Mouse (Mus musculus) heart, embryonic 13.5 days (tissue): ENCODE results near the gene Rpl3. TPM values are rescaled to one million over a fixed set of nuclear protein-coding genes. Genes with fewer than 3 reads are reported as not detected.

Source experiments
- ATAC-seq: fragments of 200-750 bp; cut with Nextera tagmentation; 2 replicates; pipeline ENCODE4 v1.8.0; 2017; ENCODE audit warnings: moderate TSS enrichment; ENCODE audit not compliant: insufficient number of reproducible peaks, low FRiP score, low TSS enrichment; ENCODE audit errors: extremely low read depth
- H3K27ac ChIP-seq: fragments of 300-500 bp; sonication (generic); replicated peaks from 2 replicates; pipeline ENCODE4 v1.5.1; 2015; ENCODE audit warnings: moderate library complexity, mild to moderate bottlenecking, inconsistent platforms
- H3K27me3 ChIP-seq: fragments of 300-500 bp; sonication (generic); replicated peaks from 2 replicates; pipeline ENCODE4 v1.6.1; 2015; ENCODE audit warnings: mild to moderate bottlenecking, inconsistent platforms
- H3K36me3 ChIP-seq: fragments of 300-500 bp; sonication (generic); 2 replicates; pipeline ENCODE4 v1.6.1; 2015; ENCODE audit warnings: mild to moderate bottlenecking, inconsistent platforms
- H3K4me1 ChIP-seq: fragments of 300-500 bp; sonication (generic); 2 replicates; pipeline ENCODE4 v1.6.1; 2015; ENCODE audit warnings: inconsistent platforms
- H3K4me2 ChIP-seq: fragments of 300-500 bp; sonication (generic); 2 replicates; pipeline ENCODE4 v1.6.1; 2015; ENCODE audit warnings: inconsistent platforms, mild to moderate bottlenecking, moderate library complexity
- H3K4me3 ChIP-seq: fragments of 300-500 bp; sonication (generic); 2 replicates; pipeline ENCODE4 v1.5.1; 2015; ENCODE audit warnings: moderate library complexity, mild to moderate bottlenecking, inconsistent platforms
- H3K9ac ChIP-seq: fragments of 300-500 bp; sonication (generic); 2 replicates; pipeline ENCODE4 v1.6.1; 2015; ENCODE audit warnings: inconsistent platforms, mild to moderate bottlenecking, moderate library complexity
- H3K9me3 ChIP-seq: fragments of 300-500 bp; sonication (generic); 2 replicates; pipeline ENCODE4 v1.6.1; 2016; ENCODE audit warnings: inconsistent platforms
- WGBS: fragments of 180-500 bp; shearing (Covaris S2); methylation state at CpG from one replicate; pipeline ENCODE4 v1.1.7; 2015; ENCODE audit warnings: mixed read lengths; 5-methylcytosine and 5-hydroxymethylcytosine counted together
- polyA plus RNA-seq: library from polyadenylated mRNA; unstranded; fragments of >200 nt; fragmentation: Nextera tagmentation; extraction: Ambion mirVana; gene quantifications from 2 replicates; pipeline ENCODE4 v1.2.1, GENCODE M21; 2015

Rpl3 gene
- polyA plus RNA-seq, 1 experiment from 2014 or later = 603 TPM

DNA sequence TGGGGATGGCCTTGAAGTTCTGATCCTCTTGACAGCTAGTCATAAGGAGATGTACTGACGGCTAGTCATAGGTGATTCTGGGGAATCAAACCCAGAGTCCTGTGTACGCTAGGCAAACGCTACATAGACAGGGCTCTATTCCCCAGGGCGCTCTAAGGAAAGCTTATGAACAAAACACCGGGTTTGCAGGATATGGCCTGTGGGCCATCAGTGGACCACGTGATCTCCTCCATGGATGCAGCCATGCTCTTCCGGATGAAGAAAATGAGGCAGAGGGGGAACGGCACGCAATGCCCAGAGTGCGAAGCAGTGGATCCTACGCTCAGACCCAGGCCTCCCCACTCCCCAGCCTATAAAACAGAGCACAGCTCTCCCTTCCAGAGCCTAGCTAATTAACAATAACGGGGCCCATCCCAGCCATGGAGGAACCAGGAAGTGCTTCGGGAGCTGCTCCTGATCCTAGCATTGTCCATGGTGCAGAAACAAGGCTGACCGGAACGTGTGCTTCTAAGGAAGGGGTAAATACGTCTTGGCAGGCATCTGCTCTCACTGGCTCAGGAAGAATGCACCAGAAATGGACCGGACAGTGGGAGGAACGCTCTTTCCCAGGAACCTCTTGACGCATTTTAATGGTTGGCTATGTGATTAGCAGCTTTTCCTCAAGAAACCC lies 40.4 kb downstream of the Rpl3 start:
- Histone ChIP-seq H3K4me2 (no peak overlapping the region), H3K27me3 (no peaks in the 10 kb centered on the region), H3K4me3 (no peak overlapping the region), H3K36me3 (no peaks in the 10 kb centered on the region), H3K9ac (no peak overlapping the region), H3K4me1 (peaks cover 42% of the 10 kb centered on the region), H3K27ac (peak overlapping the region; percentile 58), H3K9me3 (no peaks in the 10 kb centered on the region)
- 73% methylated on average over 19 of the region's 19 CpGs for WGBS
- no peak for ATAC-seq

DNA sequence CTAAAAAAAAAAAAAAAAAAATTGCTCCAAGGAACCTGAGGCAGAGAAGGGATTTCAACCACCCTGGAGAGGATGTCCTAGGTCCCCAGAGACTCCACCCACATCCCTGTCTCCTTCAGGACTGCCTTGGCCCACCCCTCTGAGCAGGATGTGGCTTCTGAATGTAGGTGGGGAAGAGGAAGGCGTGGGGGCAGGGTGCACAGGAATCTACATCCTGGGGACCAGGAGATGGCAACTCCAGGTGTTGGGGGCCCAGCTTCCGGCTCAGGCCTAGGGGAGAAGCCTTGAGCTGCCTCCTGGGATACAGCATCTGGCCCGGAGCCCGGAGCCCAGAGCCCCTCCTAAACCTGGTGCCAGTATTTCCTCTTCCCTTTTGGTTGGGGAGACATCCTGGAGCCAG lies 41.6 kb downstream of the Rpl3 start:
- Histone ChIP-seq H3K4me1 (peaks cover 42% of the 10 kb centered on the region), H3K9ac (no peak overlapping the region), H3K36me3 (no peaks in the 10 kb centered on the region), H3K27ac (peak overlapping the region; percentile 56; the same call in 1 of the 2 replicates), H3K4me2 (no peak overlapping the region), H3K27me3 (no peaks in the 10 kb centered on the region), H3K9me3 (peaks cover 8% of the 10 kb centered on the region), H3K4me3 (no peak overlapping the region)
- 62% methylated on average over 4 of the region's 4 CpGs for WGBS
- no peak for ATAC-seq

DNA sequence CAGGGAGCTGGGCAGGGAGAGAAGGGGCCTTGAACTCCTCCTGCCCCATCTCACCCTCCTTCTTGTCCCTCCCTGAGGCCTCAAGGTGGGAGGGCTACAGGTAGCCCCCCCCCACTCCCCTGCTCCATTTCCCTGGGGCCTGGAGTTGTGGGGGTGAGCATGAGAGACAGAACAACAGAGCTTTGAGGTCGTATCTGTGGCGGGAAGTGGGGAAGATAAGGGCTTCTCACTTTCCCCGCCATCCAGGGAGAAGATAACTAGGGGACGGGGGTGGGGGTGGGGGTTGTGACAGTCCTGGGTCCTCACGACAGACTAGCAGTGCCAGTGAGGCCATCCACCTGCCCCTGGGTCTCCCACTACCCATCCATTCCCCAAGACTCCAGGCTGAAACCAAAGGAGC lies 43.7 kb downstream of the Rpl3 start:
- WGBS = 1% methylated on average over 5 of the region's 5 CpGs
- 0 out of 2 replicates have a peak, but pooled peaks cover 5% of the 10 kb centered on the region for H3K27me3 ChIP-seq
- H3K27ac ChIP-seq = no peak overlapping the region
- H3K4me1 ChIP-seq = peaks cover 28% of the 10 kb centered on the region
- no peak for ATAC-seq
- no peaks in the 10 kb centered on the region for H3K36me3 ChIP-seq
- H3K4me3 ChIP-seq = no peak overlapping the region
- peaks cover 8% of the 10 kb centered on the region for H3K9me3 ChIP-seq
- peak overlapping the region; percentile 37; the same call in 1 of the 2 replicates for H3K9ac ChIP-seq
- peak overlapping the region; percentile 9; the same call in 1 of the 2 replicates for H3K4me2 ChIP-seq

DNA sequence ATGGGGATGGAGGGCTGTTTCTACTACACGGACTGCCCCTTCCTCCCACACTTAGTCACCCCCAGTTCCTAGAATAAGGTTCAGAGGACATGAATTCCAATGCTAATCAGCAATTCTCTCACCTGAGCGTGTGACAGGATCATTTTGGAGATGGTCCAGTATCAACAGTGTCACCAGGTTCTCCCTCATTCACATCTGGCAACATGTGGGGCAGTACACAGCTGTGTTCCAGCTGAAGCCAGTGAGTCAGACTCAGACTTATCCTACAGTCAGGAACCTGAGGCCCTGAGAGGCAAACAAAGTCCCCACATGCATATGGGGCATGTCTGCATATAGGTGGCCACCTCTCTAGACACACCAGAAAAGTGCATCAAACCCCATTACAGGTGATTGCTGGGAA lies 44.4 kb downstream of the Rpl3 start:
- WGBS = 58% methylated on average over 2 of the region's 2 CpGs
- no peak for ATAC-seq
- no peak overlapping the region for H3K9ac ChIP-seq
- peaks cover 8% of the 10 kb centered on the region for H3K9me3 ChIP-seq
- no peaks in the 10 kb centered on the region for H3K36me3 ChIP-seq
- peaks cover 28% of the 10 kb centered on the region for H3K4me1 ChIP-seq
- 0 out of 2 replicates have a peak, but pooled peaks cover 5% of the 10 kb centered on the region for H3K27me3 ChIP-seq
- no peak overlapping the region for H3K4me3 ChIP-seq
- H3K4me2 ChIP-seq = no peak overlapping the region
- H3K27ac ChIP-seq = no peak overlapping the region

DNA sequence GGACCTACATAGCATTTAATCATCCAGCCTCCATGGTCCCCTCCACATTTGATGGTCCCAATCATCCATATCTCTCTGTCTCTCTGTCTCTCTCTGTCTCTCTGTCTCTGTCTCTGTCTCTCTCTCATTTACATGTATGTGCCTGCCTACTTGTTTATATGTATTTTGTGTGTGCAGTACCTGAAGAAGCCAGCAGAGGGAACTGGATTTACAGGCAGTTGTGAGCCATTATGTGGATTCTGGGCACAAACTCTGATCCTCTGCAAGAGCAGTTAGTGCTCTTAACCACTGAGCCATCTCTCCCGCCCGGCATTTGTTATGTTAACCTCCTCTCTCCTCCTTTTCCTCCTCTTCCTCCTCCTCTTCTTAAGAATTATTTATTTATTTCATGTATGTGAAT lies 45.9 kb downstream of the Rpl3 start:
- peaks cover 8% of the 10 kb centered on the region for H3K9me3 ChIP-seq
- H3K27ac ChIP-seq = no peak overlapping the region
- H3K27me3 ChIP-seq = 0 out of 2 replicates have a peak, but pooled peaks cover 5% of the 10 kb centered on the region
- no peak overlapping the region for H3K4me3 ChIP-seq
- WGBS = 85% methylated on average over 2 of the region's 2 CpGs
- H3K4me2 ChIP-seq = no peak overlapping the region
- no peak overlapping the region for H3K9ac ChIP-seq
- no peaks in the 10 kb centered on the region for H3K36me3 ChIP-seq
- H3K4me1 ChIP-seq = peaks cover 28% of the 10 kb centered on the region
- no peak for ATAC-seq

DNA sequence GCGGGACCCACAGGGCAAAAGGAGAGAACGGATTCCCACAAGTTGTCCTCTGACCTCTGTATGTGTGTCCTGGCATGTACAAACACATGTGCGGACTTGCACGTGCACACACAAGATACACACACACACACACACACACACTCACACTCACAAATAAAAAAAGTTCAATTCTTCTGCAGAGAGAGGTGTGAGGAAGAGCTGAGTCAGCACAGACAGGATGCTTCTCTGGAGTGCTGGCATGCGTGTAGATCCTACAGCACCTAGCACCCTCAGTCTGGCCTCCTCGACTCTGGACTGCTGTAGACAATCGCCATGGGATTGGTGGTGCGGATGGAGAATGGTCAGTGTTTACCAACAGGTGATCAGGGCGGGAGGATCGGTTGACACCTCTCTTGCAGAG lies 47.4 kb downstream of the Rpl3 start:
- H3K4me2 ChIP-seq = no peak overlapping the region
- no peak for ATAC-seq
- no peak overlapping the region for H3K27ac ChIP-seq
- no peak overlapping the region for H3K9ac ChIP-seq
- H3K36me3 ChIP-seq = no peaks in the 10 kb centered on the region
- no peak overlapping the region for H3K4me3 ChIP-seq
- peaks cover 22% of the 10 kb centered on the region for H3K4me1 ChIP-seq
- peaks cover 8% of the 10 kb centered on the region for H3K9me3 ChIP-seq
- 0 out of 2 replicates have a peak, but pooled peaks cover 5% of the 10 kb centered on the region for H3K27me3 ChIP-seq
- WGBS = 83% methylated on average over 10 of the region's 10 CpGs

DNA sequence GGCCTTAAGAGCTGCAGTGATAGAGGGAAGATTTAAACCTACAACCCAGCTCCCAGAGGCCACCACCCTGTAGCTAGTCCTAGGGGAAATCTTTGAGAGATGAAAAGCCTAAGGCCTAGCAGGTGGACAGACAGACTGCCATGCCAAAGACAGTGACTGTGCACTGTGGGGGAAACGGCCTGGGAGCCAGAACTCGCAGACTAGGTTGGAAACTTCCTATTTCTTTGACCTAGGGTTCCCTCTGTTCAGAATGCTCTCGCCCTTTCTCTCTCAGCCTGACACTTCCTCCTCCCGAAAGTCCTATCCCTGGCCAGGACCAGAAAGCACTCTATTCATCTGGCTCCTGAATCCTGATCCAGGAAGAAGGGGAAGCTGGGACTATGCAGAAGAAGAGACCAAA lies 49.5 kb downstream of the Rpl3 start:
- no peak overlapping the region for H3K4me2 ChIP-seq
- no peak for ATAC-seq
- no peak overlapping the region for H3K4me3 ChIP-seq
- no peak overlapping the region for H3K9ac ChIP-seq
- WGBS = 67% methylated on average over 4 of the region's 4 CpGs
- 0 out of 2 replicates have a peak, but pooled peaks cover 5% of the 10 kb centered on the region for H3K27me3 ChIP-seq
- H3K9me3 ChIP-seq = peaks cover 13% of the 10 kb centered on the region
- no peaks in the 10 kb centered on the region for H3K36me3 ChIP-seq
- peaks cover 2% of the 10 kb centered on the region for H3K4me1 ChIP-seq
- H3K27ac ChIP-seq = no peak overlapping the region

DNA sequence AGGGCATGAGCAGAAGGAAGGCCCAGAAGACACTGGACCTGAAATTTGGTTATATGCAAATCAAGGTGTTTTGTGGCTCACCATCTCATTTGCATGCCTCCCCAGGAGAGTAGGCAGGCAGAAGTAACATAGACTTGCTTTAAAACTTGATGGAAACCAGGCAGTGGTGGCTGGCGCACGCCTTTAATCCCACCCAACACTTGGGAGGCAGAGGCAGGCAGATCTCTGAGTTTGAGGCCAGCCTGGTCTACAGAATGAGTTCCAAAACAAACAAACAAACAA lies 53.6 kb downstream of the Rpl3 start:
- H3K4me1 ChIP-seq = peaks cover 7% of the 10 kb centered on the region; the same call in 1 of the 2 replicates
- no peak overlapping the region for H3K9ac ChIP-seq
- H3K27me3 ChIP-seq = no peaks in the 10 kb centered on the region
- ATAC-seq = no peak
- no peak overlapping the region for H3K4me2 ChIP-seq
- no peak overlapping the region for H3K4me3 ChIP-seq
- H3K27ac ChIP-seq = 0 out of 2 replicates have a peak overlapping the region, but pooled peaks have one; percentile 24
- 92% methylated on average over 2 of the region's 2 CpGs for WGBS
- no peaks in the 10 kb centered on the region for H3K36me3 ChIP-seq
- peaks cover 5% of the 10 kb centered on the region; the same call in 1 of the 2 replicates for H3K9me3 ChIP-seq

DNA sequence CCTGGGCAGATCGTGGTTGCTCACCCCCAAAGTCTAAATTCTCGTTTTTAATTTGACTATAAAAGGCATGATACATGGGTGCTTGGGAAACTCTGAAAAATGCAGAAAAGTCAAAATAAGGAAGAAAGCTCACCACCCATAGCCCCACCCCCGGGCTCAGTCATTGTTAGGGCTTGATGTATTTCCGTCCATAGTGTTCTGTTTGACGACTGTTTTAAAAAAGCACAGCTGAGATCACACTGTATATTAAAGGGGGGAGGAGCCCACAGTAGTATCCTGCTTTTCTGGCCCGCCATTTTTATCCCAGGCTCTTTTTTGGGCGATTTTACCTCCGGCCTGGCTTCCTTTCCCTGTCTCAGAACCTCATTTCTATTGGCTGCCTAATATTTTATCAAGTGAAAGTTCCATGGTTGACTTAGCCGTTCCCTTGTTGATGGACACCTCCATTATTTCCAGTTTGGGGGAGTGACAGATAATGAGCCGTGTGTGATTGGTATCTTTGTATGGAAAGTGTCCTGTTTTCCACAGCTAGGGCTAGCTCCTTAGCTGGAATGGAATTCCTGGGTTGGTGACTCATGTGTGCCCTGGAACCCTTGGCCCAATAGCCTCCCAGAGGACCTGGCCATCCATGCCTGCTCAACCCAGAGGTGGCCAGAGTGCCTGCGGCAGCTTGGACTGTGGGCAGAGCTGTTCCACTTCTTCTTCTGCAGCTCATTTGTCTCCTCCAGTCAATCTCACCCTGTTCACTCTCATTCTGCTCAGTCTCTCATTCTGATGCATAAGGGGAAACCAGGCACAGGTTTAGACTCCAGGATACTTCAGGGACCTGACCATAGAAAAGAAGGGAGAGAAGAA lies 54.2 kb downstream of the Rpl3 start:
- Histone ChIP-seq H3K9ac (no peak overlapping the region), H3K36me3 (no peaks in the 10 kb centered on the region), H3K27me3 (no peaks in the 10 kb centered on the region), H3K9me3 (peaks cover 5% of the 10 kb centered on the region; the same call in 1 of the 2 replicates), H3K4me3 (no peak overlapping the region), H3K4me1 (peaks cover 7% of the 10 kb centered on the region; the same call in 1 of the 2 replicates), H3K27ac (0 out of 2 replicates have a peak overlapping the region, but pooled peaks have one; percentile 24), H3K4me2 (no peak overlapping the region)
- ATAC-seq = no peak
- 65% methylated on average over 11 of the region's 11 CpGs for WGBS

DNA sequence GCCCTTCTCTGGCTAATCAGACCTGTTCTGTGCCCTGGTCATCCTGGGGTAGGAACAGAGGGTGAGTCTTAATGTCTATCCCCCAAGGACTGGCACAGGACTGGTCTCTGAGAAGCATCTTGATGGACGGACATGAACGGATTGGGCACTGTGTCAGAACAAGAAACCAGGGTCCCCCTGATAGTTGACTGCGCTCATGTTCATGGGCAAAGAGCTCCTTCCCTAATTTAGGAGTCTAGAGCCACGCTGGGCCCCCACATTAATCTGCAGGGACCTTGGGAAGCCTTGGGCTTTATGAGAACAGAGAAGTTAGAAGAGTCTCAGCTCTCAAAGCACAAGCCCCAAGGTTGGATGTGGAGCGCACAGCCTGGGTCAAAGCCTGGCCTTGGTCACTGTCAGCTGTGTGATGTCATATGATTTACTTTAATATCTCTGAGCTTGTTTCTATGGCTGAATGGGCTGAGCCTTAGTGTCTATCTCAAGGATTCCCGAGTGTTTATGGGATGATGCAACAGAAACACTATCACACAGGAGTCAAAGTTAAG lies 56.3 kb downstream of the Rpl3 start:
- H3K4me3 ChIP-seq = no peak overlapping the region
- no peak for ATAC-seq
- no peaks in the 10 kb centered on the region for H3K27me3 ChIP-seq
- no peak overlapping the region for H3K9ac ChIP-seq
- 76% methylated on average over 6 of the region's 6 CpGs for WGBS
- no peak overlapping the region for H3K4me2 ChIP-seq
- peaks cover 7% of the 10 kb centered on the region; the same call in 1 of the 2 replicates for H3K4me1 ChIP-seq
- no peak overlapping the region for H3K27ac ChIP-seq
- H3K9me3 ChIP-seq = peaks cover 11% of the 10 kb centered on the region; the same call in 1 of the 2 replicates
- no peaks in the 10 kb centered on the region for H3K36me3 ChIP-seq

DNA sequence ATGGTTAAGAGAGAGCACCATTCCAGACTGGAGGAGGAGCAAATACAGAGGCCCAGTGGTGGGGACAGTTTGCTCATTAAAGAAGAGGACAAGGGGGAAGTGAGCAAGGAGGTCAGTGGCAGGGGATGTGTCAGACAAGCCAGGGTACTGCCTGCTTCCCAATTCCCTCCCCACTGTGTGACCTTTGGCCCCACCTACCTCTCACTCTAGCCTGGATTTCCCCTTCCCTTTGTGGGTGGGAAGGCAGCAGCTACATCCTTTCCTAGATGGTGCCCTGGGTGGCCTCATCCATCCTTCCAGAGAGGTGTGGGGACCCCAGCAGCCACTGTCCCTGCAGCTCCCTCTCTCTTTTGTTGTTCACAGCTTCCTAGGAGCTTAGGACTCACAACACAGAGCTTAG lies 56.8 kb downstream of the Rpl3 start:
- Histone ChIP-seq H3K27ac (no peak overlapping the region), H3K9ac (no peak overlapping the region), H3K4me2 (no peak overlapping the region), H3K4me1 (peaks cover 7% of the 10 kb centered on the region; the same call in 1 of the 2 replicates), H3K27me3 (no peaks in the 10 kb centered on the region), H3K9me3 (peaks cover 11% of the 10 kb centered on the region; the same call in 1 of the 2 replicates), H3K4me3 (no peak overlapping the region), H3K36me3 (no peaks in the 10 kb centered on the region)
- no peak for ATAC-seq
